Mouse (Mus musculus): ENCODE results near the gene 9330161L09Rik.

DNA sequence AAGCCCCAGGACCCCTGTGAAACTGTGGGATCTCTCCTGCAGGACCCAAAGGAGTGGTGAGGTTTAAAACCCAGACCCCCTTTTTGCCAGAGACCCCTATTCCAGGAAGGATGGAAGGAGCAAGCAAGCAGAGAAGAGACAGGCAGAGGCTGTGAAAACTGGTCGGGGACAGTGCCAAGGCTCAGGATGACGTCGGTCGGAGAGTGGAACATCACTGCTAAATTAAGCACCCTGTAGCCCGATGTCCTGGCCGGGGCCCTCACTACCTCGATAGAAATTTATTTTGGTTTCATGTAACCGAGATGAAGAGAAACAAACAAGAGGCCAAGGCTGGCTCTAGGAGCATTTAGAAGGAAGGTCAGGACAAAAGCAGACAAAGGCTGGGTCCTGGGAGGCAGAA lies 49.4 kb downstream of the 9330161L09Rik start:
- TF ChIP-seq POLR2A (IDR thresholded peaks at IDR 0.05; ENCODE audit: insufficient read depth, low read depth, low read length) (no peak), CTCF (IDR thresholded peaks at IDR 0.05; ENCODE audit: insufficient read depth, low read depth, low read length) (no peak)

Data from olfactory bulb, adult 2 months (tissue).